Mouse (Mus musculus): ENCODE data around the gene Cd3g. TPM values are rescaled to one million over a fixed set of nuclear protein-coding genes. Genes with fewer than 3 reads are reported as not detected.

Gene Cd3g
- polyA plus RNA-seq, 1 experiment from 2014 or later, result not detected

GRCm38 (mm10) chr9:44993268-44993667, 13.0 kb upstream of the Cd3g start:
- Histone ChIP-seq H3K9me3 (ENCODE audit: control insufficient read depth, low read length) (no peaks in the 10 kb centered on the region), H3K4me1 (ENCODE audit: control insufficient read depth, insufficient read depth, low read length) (no peaks in the 10 kb centered on the region), H3K27ac (ENCODE audit: low read depth, low read length) (no peak overlapping the region), H3K4me2 (ENCODE audit: low read depth, low read length) (no peak overlapping the region), H3K36me3 (ENCODE audit: control insufficient read depth, insufficient read depth, low read length) (no peaks in the 10 kb centered on the region), H3K9ac (replicated peaks; ENCODE audit: low read depth, low read length) (no peak overlapping the region), H3K4me3 (ENCODE audit: low read depth, low read length) (no peak overlapping the region), H3K27me3 (ENCODE audit: control insufficient read depth, insufficient read depth, low read length) (no peaks in the 10 kb centered on the region)
- ATAC-seq (ENCODE audit: low read depth), result no peak
- 91% methylated on average over 2 of the region's 2 CpGs for WGBS

GRCm38 (mm10) chr9:44992271-44992670, 12.0 kb upstream of the Cd3g start:
- Histone ChIP-seq H3K4me2 (ENCODE audit: low read depth, low read length) (no peak overlapping the region), H3K36me3 (ENCODE audit: control insufficient read depth, insufficient read depth, low read length) (no peaks in the 10 kb centered on the region), H3K27ac (ENCODE audit: low read depth, low read length) (no peak overlapping the region), H3K27me3 (ENCODE audit: control insufficient read depth, insufficient read depth, low read length) (no peaks in the 10 kb centered on the region), H3K9me3 (ENCODE audit: control insufficient read depth, low read length) (no peaks in the 10 kb centered on the region), H3K9ac (replicated peaks; ENCODE audit: low read depth, low read length) (no peak overlapping the region), H3K4me1 (ENCODE audit: control insufficient read depth, insufficient read depth, low read length) (no peaks in the 10 kb centered on the region), H3K4me3 (ENCODE audit: low read depth, low read length) (no peak overlapping the region)
- ATAC-seq (ENCODE audit: low read depth), result no peak

GRCm38 (mm10) chr9:44991821-44992220, 11.6 kb upstream of the Cd3g start:
- 88% methylated on average over 2 of the region's 2 CpGs for WGBS
- Histone ChIP-seq H3K9me3 (ENCODE audit: control insufficient read depth, low read length) (no peaks in the 10 kb centered on the region), H3K4me1 (ENCODE audit: control insufficient read depth, insufficient read depth, low read length) (no peaks in the 10 kb centered on the region), H3K27ac (ENCODE audit: low read depth, low read length) (no peak overlapping the region), H3K9ac (replicated peaks; ENCODE audit: low read depth, low read length) (no peak overlapping the region), H3K27me3 (ENCODE audit: control insufficient read depth, insufficient read depth, low read length) (no peaks in the 10 kb centered on the region), H3K4me2 (ENCODE audit: low read depth, low read length) (no peak overlapping the region), H3K4me3 (ENCODE audit: low read depth, low read length) (no peak overlapping the region), H3K36me3 (ENCODE audit: control insufficient read depth, insufficient read depth, low read length) (no peaks in the 10 kb centered on the region)
- ATAC-seq (ENCODE audit: low read depth), result no peak

- Histone ChIP-seq H3K36me3 (ENCODE audit: control insufficient read depth, insufficient read depth, low read length) (no peaks in the 10 kb centered on the region), H3K27ac (ENCODE audit: low read depth, low read length) (no peak overlapping the region), H3K27me3 (ENCODE audit: control insufficient read depth, insufficient read depth, low read length) (no peaks in the 10 kb centered on the region), H3K4me3 (ENCODE audit: low read depth, low read length) (no peak overlapping the region), H3K4me2 (ENCODE audit: low read depth, low read length) (no peak overlapping the region), H3K4me1 (ENCODE audit: control insufficient read depth, insufficient read depth, low read length) (no peaks in the 10 kb centered on the region), H3K9ac (replicated peaks; ENCODE audit: low read depth, low read length) (no peak overlapping the region), H3K9me3 (ENCODE audit: control insufficient read depth, low read length) (no peaks in the 10 kb centered on the region)
- no peak for ATAC-seq (ENCODE audit: low read depth)
- WGBS, result 86% methylated on average over 5 of the region's 5 CpGs
Measured at GRCm38 (mm10) chr9:44986976-44987375, 6.7 kb upstream of the Cd3g start.

- ATAC-seq (ENCODE audit: low read depth), result no peak
- Histone ChIP-seq H3K9me3 (ENCODE audit: control insufficient read depth, low read length) (no peaks in the 10 kb centered on the region), H3K27ac (ENCODE audit: low read depth, low read length) (no peak overlapping the region), H3K27me3 (ENCODE audit: control insufficient read depth, insufficient read depth, low read length) (no peaks in the 10 kb centered on the region), H3K4me2 (ENCODE audit: low read depth, low read length) (no peak overlapping the region), H3K4me3 (ENCODE audit: low read depth, low read length) (no peak overlapping the region), H3K9ac (replicated peaks; ENCODE audit: low read depth, low read length) (no peak overlapping the region), H3K36me3 (ENCODE audit: control insufficient read depth, insufficient read depth, low read length) (no peaks in the 10 kb centered on the region), H3K4me1 (ENCODE audit: control insufficient read depth, insufficient read depth, low read length) (no peaks in the 10 kb centered on the region)
- 70% methylated on average over 14 of the region's 14 CpGs for WGBS
Measured at GRCm38 (mm10) chr9:44986242-44986781, 6.1 kb upstream of the Cd3g start.

GRCm38 (mm10) chr9:44985721-44986161, 5.5 kb upstream of the Cd3g start:
- ATAC-seq (ENCODE audit: low read depth), result no peak

GRCm38 (mm10) chr9:44983001-44983400, 2.8 kb upstream of the Cd3g start:
- no peaks in the 10 kb centered on the region for H3K36me3 ChIP-seq (ENCODE audit: control insufficient read depth, insufficient read depth, low read length)
- H3K9ac ChIP-seq (replicated peaks; ENCODE audit: low read depth, low read length), result no peak overlapping the region
- no peak overlapping the region for H3K27ac ChIP-seq (ENCODE audit: low read depth, low read length)
- H3K4me3 ChIP-seq (ENCODE audit: low read depth, low read length), result no peak overlapping the region
- no peak overlapping the region for H3K4me2 ChIP-seq (ENCODE audit: low read depth, low read length)
- no peaks in the 10 kb centered on the region for H3K4me1 ChIP-seq (ENCODE audit: control insufficient read depth, insufficient read depth, low read length)
- no peaks in the 10 kb centered on the region for H3K9me3 ChIP-seq (ENCODE audit: control insufficient read depth, low read length)
- WGBS, result 60% methylated on average over 2 of the region's 2 CpGs
- no peak for ATAC-seq (ENCODE audit: low read depth)
- H3K27me3 ChIP-seq (ENCODE audit: control insufficient read depth, insufficient read depth, low read length), result no peaks in the 10 kb centered on the region

More at GRCm38 (mm10) chr9:44985721-44986161, 5.5 kb upstream of the Cd3g start:
- H3K36me3 ChIP-seq (ENCODE audit: control insufficient read depth, insufficient read depth, low read length), result no peaks in the 10 kb centered on the region
- no peak overlapping the region for H3K27ac ChIP-seq (ENCODE audit: low read depth, low read length)
- WGBS, result 81% methylated on average over 3 of the region's 3 CpGs
- H3K9me3 ChIP-seq (ENCODE audit: control insufficient read depth, low read length), result no peaks in the 10 kb centered on the region
- no peaks in the 10 kb centered on the region for H3K27me3 ChIP-seq (ENCODE audit: control insufficient read depth, insufficient read depth, low read length)
- H3K4me2 ChIP-seq (ENCODE audit: low read depth, low read length), result no peak overlapping the region
- no peaks in the 10 kb centered on the region for H3K4me1 ChIP-seq (ENCODE audit: control insufficient read depth, insufficient read depth, low read length)
- H3K4me3 ChIP-seq (ENCODE audit: low read depth, low read length), result no peak overlapping the region
- H3K9ac ChIP-seq (replicated peaks; ENCODE audit: low read depth, low read length), result no peak overlapping the region

- Histone ChIP-seq H3K9me3 (ENCODE audit: control insufficient read depth, low read length) (no peaks in the 10 kb centered on the region), H3K27ac (ENCODE audit: low read depth, low read length) (no peak overlapping the region), H3K36me3 (ENCODE audit: control insufficient read depth, insufficient read depth, low read length) (no peaks in the 10 kb centered on the region), H3K4me3 (ENCODE audit: low read depth, low read length) (no peak overlapping the region), H3K27me3 (ENCODE audit: control insufficient read depth, insufficient read depth, low read length) (no peaks in the 10 kb centered on the region), H3K4me1 (ENCODE audit: control insufficient read depth, insufficient read depth, low read length) (no peaks in the 10 kb centered on the region), H3K4me2 (ENCODE audit: low read depth, low read length) (no peak overlapping the region), H3K9ac (replicated peaks; ENCODE audit: low read depth, low read length) (no peak overlapping the region)
- WGBS, result 93% methylated on average over 3 of the region's 3 CpGs
- no peak for ATAC-seq (ENCODE audit: low read depth)
Measured at GRCm38 (mm10) chr9:44982531-44982930, 2.3 kb upstream of the Cd3g start.

GRCm38 (mm10) chr9:44982081-44982480, 1.9 kb upstream of the Cd3g start:
- Histone ChIP-seq H3K4me1 (ENCODE audit: control insufficient read depth, insufficient read depth, low read length) (no peaks in the 10 kb centered on the region), H3K9ac (replicated peaks; ENCODE audit: low read depth, low read length) (no peak overlapping the region), H3K4me3 (ENCODE audit: low read depth, low read length) (no peak overlapping the region), H3K27me3 (ENCODE audit: control insufficient read depth, insufficient read depth, low read length) (no peaks in the 10 kb centered on the region), H3K36me3 (ENCODE audit: control insufficient read depth, insufficient read depth, low read length) (no peaks in the 10 kb centered on the region), H3K4me2 (ENCODE audit: low read depth, low read length) (no peak overlapping the region), H3K9me3 (ENCODE audit: control insufficient read depth, low read length) (no peaks in the 10 kb centered on the region), H3K27ac (ENCODE audit: low read depth, low read length) (no peak overlapping the region)
- 92% methylated on average over 8 of the region's 8 CpGs for WGBS
- ATAC-seq (ENCODE audit: low read depth), result no peak
